Comparison of ENCODE assay signal across 8 mouse cellular contexts in the genomic region with DNA sequence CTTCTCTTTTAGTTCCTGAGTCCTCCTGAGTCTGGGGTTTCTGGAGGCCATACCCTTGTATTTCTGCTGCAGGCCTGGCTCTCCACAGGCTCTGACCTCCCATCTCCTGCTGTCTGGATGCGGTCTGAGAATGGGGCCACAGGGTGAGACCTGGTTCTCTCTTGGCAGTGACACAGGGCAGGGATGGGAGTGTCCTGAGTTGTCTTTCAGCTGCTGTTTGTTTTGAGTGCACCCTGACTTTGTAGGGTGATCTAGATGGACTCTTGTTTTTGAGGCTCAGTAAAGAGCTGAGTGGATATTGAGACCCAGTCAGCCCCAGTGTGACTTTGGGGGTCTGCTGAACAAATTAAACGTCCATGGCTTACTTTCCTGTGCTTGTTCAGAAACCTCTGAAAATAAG. TPM values are rescaled to one million over a fixed set of nuclear protein-coding genes. Genes with fewer than 3 reads are reported as not detected.
DNase-seq lines count a peak whose midpoint lies in the region; ATAC-seq and TF ChIP-seq lines count a peak whose summit lies in the region.

No protein-coding gene starts in this region.

- H3K4me2 ChIP-seq in intestine, embryonic 15.5 days (replicated peaks): peak overlapping the region; percentile 25; the same call in 1 of the 2 replicates

- 65% methylated on average over 2 of the region's 2 CpGs for WGBS in intestine, embryonic 15.5 days

- intact Hi-C loops in left cerebral cortex, adult 2 months (cut with DNase I): no loop called here
- intact Hi-C loops in left cerebral cortex, postnatal 14 days (cut with DNase I): no loop called here
- intact Hi-C loops in left cerebral cortex, postnatal 10 days (cut with DNase I): no loop called here

- 0 out of 2 replicates have a peak overlapping the region, but pooled peaks have one; percentile 5 for H3K9ac ChIP-seq in intestine, embryonic 15.5 days

- H3K36me3 ChIP-seq in intestine, embryonic 15.5 days: no peaks in the 10 kb centered on the region

- no peak for ATAC-seq in intestine, embryonic 15.5 days
- peak; percentile 18 for ATAC-seq in monocyte, adult 5-6 weeks (replicated peaks; ENCODE audit: insufficient number of reproducible peaks, low FRiP score, low TSS enrichment, poor library complexity, severe bottlenecking)

- peaks cover 6% of the 10 kb centered on the region for H3K4me1 ChIP-seq in embryonic fibroblast, embryonic 13.5 days (ENCODE audit: control insufficient read depth, insufficient read depth, low read length)
- peaks cover 36% of the 10 kb centered on the region for H3K4me1 ChIP-seq in intestine, embryonic 15.5 days (replicated peaks)

- H3K9me3 ChIP-seq in intestine, embryonic 15.5 days: no peaks in the 10 kb centered on the region

- TF ChIP-seq CTCF in left cerebral cortex, adult 2 months (IDR thresholded peaks at IDR 0.05): no peak
- no peak for TF ChIP-seq CTCF in embryonic fibroblast, embryonic 13.5 days (IDR thresholded peaks at IDR 0.05; ENCODE audit: borderline replicate concordance, insufficient read depth, low read length)

- DNase-seq in left cerebral cortex, adult 2 months (ENCODE audit: extremely low spot score in 1 of 2, low spot score in 2 of 2): no peak
- DNase-seq in left cerebral cortex, postnatal 14 days (ENCODE audit: low spot score in 2 of 2): no peak
- DNase-seq in embryo, embryonic 9.5 days (ENCODE audit: extremely low spot score): no peak
- no peak for DNase-seq in urinary bladder, postnatal 25 days (ENCODE audit: low spot score)
- no peak for DNase-seq in left cerebral cortex, postnatal 10 days (ENCODE audit: extremely low spot score in 1 of 2, low spot score in 2 of 2)

- TF ChIP-seq POLR2A in embryonic fibroblast, embryonic 13.5 days (IDR thresholded peaks at IDR 0.05; ENCODE audit: low read depth, low read length): no peak; the same call in 1 of the 2 replicates

- H3K27me3 ChIP-seq in intestine, embryonic 15.5 days (replicated peaks): no peaks in the 10 kb centered on the region

- H3K4me3 ChIP-seq in left cerebral cortex, adult 2 months: no peak overlapping the region
- no peak overlapping the region for H3K4me3 ChIP-seq in embryonic fibroblast, embryonic 13.5 days (ENCODE audit: insufficient read depth, low read length)
- H3K4me3 ChIP-seq in intestine, embryonic 15.5 days (replicated peaks): no peak overlapping the region

- peak overlapping the region; percentile 72 for H3K27ac ChIP-seq in left cerebral cortex, adult 2 months
- peak overlapping the region; percentile 60 for H3K27ac ChIP-seq in embryonic fibroblast, embryonic 13.5 days (ENCODE audit: insufficient read depth, low read length)
- H3K27ac ChIP-seq in intestine, embryonic 15.5 days: peak overlapping the region; percentile 74

RNA-seq across cellular contexts. Expression of a gene that starts 24.2 kb away (rescaled TPM):
- total RNA-seq in left cerebral cortex, adult 2 months (2021): 10 to 100 TPM; 13.2 to 15.1 TPM
- total RNA-seq in left cerebral cortex, postnatal 14 days (2021): 10 to 100 TPM; 18.1 to 19.4 TPM
- polyA plus RNA-seq in embryonic fibroblast, embryonic 13.5 days (2011; ENCODE audit: insufficient read length, low read depth, missing spikeins): 25.9 and 27.8 TPM in 2 replicates
- polyA plus RNA-seq in intestine, embryonic 15.5 days (2015; fragmentation: Nextera tagmentation; extraction: Ambion mirVana): 45.2 and 45.3 TPM in 2 replicates
- 13.0 to 19.4 TPM (median 18.4 TPM) in 3 replicates for total RNA-seq in monocyte, adult 5-6 weeks (2017)
- 10 to 100 TPM; 18.4 to 22.2 TPM for total RNA-seq in left cerebral cortex, postnatal 10 days (2021)

RNA-seq across cellular contexts. Expression of a gene that starts 24.5 kb away (rescaled TPM):
- total RNA-seq in left cerebral cortex, adult 2 months (2021): 10 to 100 TPM; 61.5 to 68.6 TPM
- 10 to 100 TPM; 60.8 to 67.3 TPM for total RNA-seq in left cerebral cortex, postnatal 14 days (2021)
- 47.3 and 63.4 TPM in 2 replicates for polyA plus RNA-seq in embryonic fibroblast, embryonic 13.5 days (2011; ENCODE audit: insufficient read length, low read depth, missing spikeins)
- polyA plus RNA-seq in intestine, embryonic 15.5 days (2015; fragmentation: Nextera tagmentation; extraction: Ambion mirVana): 99.9 and 101 TPM in 2 replicates
- total RNA-seq in monocyte, adult 5-6 weeks (2017): 69.0 to 89.0 TPM (median 82.7 TPM) in 3 replicates
- 10 to 100 TPM; 61.8 to 68.6 TPM for total RNA-seq in left cerebral cortex, postnatal 10 days (2021)

RNA-seq across cellular contexts. Expression of a gene that starts 26.8 kb away (rescaled TPM):
- total RNA-seq in left cerebral cortex, adult 2 months (2021): 10 to 100 TPM; 46.9 to 71.1 TPM
- total RNA-seq in left cerebral cortex, postnatal 14 days (2021): 10 to 100 TPM; 52.5 to 76.3 TPM
- polyA plus RNA-seq in embryonic fibroblast, embryonic 13.5 days (2011; ENCODE audit: insufficient read length, low read depth, missing spikeins): 150 and 156 TPM in 2 replicates
- polyA plus RNA-seq in intestine, embryonic 15.5 days (2015; fragmentation: Nextera tagmentation; extraction: Ambion mirVana): 35.4 and 35.7 TPM in 2 replicates
- 29.5 to 34.2 TPM (median 34.2 TPM) in 3 replicates for total RNA-seq in monocyte, adult 5-6 weeks (2017)
- 10 to 100 TPM; 52.2 to 67.8 TPM for total RNA-seq in left cerebral cortex, postnatal 10 days (2021)
